Mouse (Mus musculus) heart, embryonic 14.5 days (tissue): Measurements from ENCODE around the gene Ddx19b. TPM values are rescaled to one million over a fixed set of nuclear protein-coding genes. Genes with fewer than 3 reads are reported as not detected.

Experiments
- ATAC-seq: fragments of 200-750 bp; cut with Nextera tagmentation; 2 replicates; pipeline ENCODE4 v1.8.0; 2017; ENCODE audit warnings: low read depth, moderate TSS enrichment; ENCODE audit not compliant: insufficient number of reproducible peaks, insufficient read depth, low FRiP score
- H3K27ac ChIP-seq, 2 experiments: fragments of 200-500 bp in 1 of 2; fragments of 300-500 bp in 1 of 2; sonication (generic) in 1 of 2; replicated peaks in 1 of 2; 2 replicates each; pipeline ENCODE4 v1.5.1; 2012 to 2014; ENCODE audit warnings: low read depth in 2 of 2, low read length in 2 of 2, control low read depth in 1 of 2, mild to moderate bottlenecking in 1 of 2, mixed read lengths in 1 of 2; ENCODE audit not compliant: control insufficient read depth in 1 of 2, insufficient read depth in 1 of 2
- H3K27me3 ChIP-seq: fragments of 300-500 bp; sonication (generic); 2 replicates; pipeline ENCODE4 v1.6.1; 2014; ENCODE audit warnings: mild to moderate bottlenecking, low read length, control low read depth; ENCODE audit not compliant: control insufficient read depth, insufficient read depth
- H3K36me3 ChIP-seq: fragments of 300-500 bp; sonication (generic); 2 replicates; pipeline ENCODE4 v1.6.1; 2014; ENCODE audit warnings: mild to moderate bottlenecking, control low read depth, low read length, mixed read lengths; ENCODE audit not compliant: control insufficient read depth, insufficient read depth
- H3K4me1 ChIP-seq, 2 experiments: fragments of 200-500 bp in 1 of 2; fragments of 300-500 bp in 1 of 2; sonication (generic) in 1 of 2; 2 replicates each; pipeline ENCODE4 v1.6.1; 2012 to 2014; ENCODE audit warnings: low read length in 2 of 2, control low read depth in 1 of 2, mixed read lengths in 1 of 2; ENCODE audit not compliant: control insufficient read depth in 2 of 2, insufficient read depth in 2 of 2
- H3K4me2 ChIP-seq: fragments of 300-500 bp; sonication (generic); 2 replicates; pipeline ENCODE4 v1.6.1; 2014; ENCODE audit warnings: mild to moderate bottlenecking, low read length
- H3K4me3 ChIP-seq, 2 experiments: fragments of 200-500 bp in 1 of 2; fragments of 300-500 bp in 1 of 2; sonication (generic) in 1 of 2; 2 replicates each; pipeline ENCODE4 v1.5.1; 2012 to 2014; ENCODE audit warnings: low read length in 2 of 2, mild to moderate bottlenecking in 2 of 2, control low read depth in 1 of 2, low read depth in 1 of 2, moderate library complexity in 1 of 2; ENCODE audit not compliant: control insufficient read depth in 1 of 2, insufficient read depth in 1 of 2
- H3K9ac ChIP-seq: fragments of 300-500 bp; sonication (generic); 2 replicates; pipeline ENCODE4 v1.6.1; 2014; ENCODE audit warnings: mild to moderate bottlenecking, low read length
- H3K9me3 ChIP-seq: fragments of 300-500 bp; sonication (generic); 2 replicates; pipeline ENCODE4 v1.6.1; 2016; ENCODE audit warnings: low read length, control low read depth; ENCODE audit not compliant: control insufficient read depth
- WGBS: fragments of 180-500 bp; shearing (Covaris S2); extraction: QIAGEN DNeasy Blood & Tissue Kit; methylation state at CpG from one replicate; pipeline ENCODE4 v1.1.7; 2014; 5-methylcytosine and 5-hydroxymethylcytosine counted together
- polyA plus RNA-seq: library from polyadenylated mRNA; unstranded; fragments of >200 nt; fragmentation: Nextera tagmentation; extraction: Ambion mirVana; gene quantifications from 2 replicates; pipeline ENCODE4 v1.2.1, GENCODE M21; 2014

The Ddx19b gene
- polyA plus RNA-seq, 1 experiment from 2014 or later, result 3.6 TPM

DNA sequence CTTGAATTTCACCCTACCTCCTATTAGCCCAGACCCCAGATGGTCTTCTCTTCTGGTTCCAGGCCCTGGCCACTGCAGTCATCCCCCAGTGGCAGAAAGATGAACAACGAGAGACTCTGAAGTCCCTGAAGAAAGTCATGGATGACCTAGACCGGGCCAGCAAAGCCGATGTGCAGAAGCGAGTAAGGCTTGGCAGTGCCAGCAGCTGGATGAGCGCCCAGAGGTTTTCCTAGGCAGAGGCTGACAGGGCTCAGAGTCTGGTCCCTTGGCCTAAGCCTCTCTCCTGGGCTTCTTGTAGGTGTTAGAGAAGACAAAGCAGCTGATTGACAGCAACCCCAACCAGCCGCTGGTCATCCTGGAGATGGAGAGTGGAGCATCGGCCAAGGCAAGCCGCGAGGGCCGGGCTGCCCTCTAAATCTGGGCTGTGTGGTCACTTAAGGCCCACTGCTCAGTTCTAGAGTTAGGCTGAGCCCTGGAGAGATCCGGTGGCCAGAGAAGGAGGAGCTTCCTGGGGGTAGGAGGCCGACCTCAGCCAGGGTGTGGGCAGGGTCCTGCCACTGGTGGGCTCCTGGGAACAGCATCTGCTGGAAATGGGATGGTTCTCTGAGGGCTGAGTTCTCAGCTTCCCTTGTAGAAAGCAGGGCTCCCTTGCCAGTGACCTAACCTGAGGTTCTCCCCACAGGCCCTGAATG lies 22.4 kb upstream of the Ddx19b start:
- H3K4me2 ChIP-seq, result no peak overlapping the region
- H3K4me3 ChIP-seq, result no peak overlapping the region
- 94% methylated on average over 12 of the region's 12 CpGs for WGBS
- H3K9ac ChIP-seq, result no peak overlapping the region
- peaks cover 4 to 13% of the 10 kb centered on the region in 2 experiments; a peak in 3 of 4 replicates for H3K4me1 ChIP-seq
- no peak for ATAC-seq
- peaks cover 70% of the 10 kb centered on the region for H3K36me3 ChIP-seq
- H3K27me3 ChIP-seq, result no peaks in the 10 kb centered on the region
- H3K27ac ChIP-seq, result no peak overlapping the region
- H3K9me3 ChIP-seq, result no peaks in the 10 kb centered on the region

DNA sequence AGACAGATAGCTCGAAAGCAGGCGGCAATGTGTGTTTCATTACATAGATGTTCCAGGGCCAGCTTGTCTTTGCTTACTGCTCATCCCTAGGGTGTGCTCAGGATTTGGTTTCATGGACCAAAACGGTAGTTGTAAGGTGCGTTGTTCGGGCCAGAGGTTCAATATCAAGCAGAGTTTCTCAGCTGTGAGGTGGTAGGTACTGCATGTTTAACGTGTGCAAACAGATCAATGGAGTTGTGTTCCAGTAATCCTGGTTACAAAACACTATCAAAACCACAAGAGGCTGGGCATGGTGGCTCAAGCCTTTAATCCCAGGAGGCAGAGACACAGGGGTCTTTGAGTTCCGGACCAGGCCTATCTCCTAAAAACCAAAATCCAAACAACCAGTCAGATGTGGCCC lies 17.6 kb upstream of the Ddx19b start:
- Histone ChIP-seq H3K9me3 (no peaks in the 10 kb centered on the region), H3K27me3 (no peaks in the 10 kb centered on the region), H3K4me1 (no peaks in the 10 kb centered on the region), H3K4me3 (no peak overlapping the region), H3K4me2 (no peak overlapping the region), H3K36me3 (peaks cover 100% of the 10 kb centered on the region), H3K27ac (no peak overlapping the region), H3K9ac (no peak overlapping the region)
- 96% methylated on average over 7 of the region's 7 CpGs for WGBS
- ATAC-seq, result no peak

DNA sequence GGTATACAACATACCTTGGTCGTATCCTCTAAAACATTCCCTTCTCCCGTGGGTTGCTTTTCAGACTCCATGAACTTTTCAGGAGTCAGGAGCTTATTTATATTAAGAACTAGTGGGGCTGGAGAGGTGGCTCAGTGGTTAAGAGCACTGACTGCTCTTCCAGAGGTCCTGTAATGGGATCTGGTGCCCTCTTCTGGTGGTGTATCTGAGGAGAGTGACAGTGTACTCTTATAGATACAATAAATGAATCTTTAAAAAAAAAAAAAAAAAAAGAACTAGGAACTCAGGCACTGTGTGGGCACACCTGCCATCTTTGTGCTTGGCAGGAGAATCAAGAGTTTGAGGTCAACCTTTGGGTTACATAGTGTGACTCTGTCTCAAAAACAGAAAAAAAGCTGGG lies 17.1 kb upstream of the Ddx19b start:
- Histone ChIP-seq H3K9ac (no peak overlapping the region), H3K36me3 (peaks cover 100% of the 10 kb centered on the region), H3K4me1 (no peaks in the 10 kb centered on the region), H3K27ac (no peak overlapping the region), H3K9me3 (no peaks in the 10 kb centered on the region), H3K27me3 (no peaks in the 10 kb centered on the region), H3K4me3 (no peak overlapping the region), H3K4me2 (no peak overlapping the region)
- ATAC-seq, result no peak
- 93% methylated on average over 2 of the region's 2 CpGs for WGBS

DNA sequence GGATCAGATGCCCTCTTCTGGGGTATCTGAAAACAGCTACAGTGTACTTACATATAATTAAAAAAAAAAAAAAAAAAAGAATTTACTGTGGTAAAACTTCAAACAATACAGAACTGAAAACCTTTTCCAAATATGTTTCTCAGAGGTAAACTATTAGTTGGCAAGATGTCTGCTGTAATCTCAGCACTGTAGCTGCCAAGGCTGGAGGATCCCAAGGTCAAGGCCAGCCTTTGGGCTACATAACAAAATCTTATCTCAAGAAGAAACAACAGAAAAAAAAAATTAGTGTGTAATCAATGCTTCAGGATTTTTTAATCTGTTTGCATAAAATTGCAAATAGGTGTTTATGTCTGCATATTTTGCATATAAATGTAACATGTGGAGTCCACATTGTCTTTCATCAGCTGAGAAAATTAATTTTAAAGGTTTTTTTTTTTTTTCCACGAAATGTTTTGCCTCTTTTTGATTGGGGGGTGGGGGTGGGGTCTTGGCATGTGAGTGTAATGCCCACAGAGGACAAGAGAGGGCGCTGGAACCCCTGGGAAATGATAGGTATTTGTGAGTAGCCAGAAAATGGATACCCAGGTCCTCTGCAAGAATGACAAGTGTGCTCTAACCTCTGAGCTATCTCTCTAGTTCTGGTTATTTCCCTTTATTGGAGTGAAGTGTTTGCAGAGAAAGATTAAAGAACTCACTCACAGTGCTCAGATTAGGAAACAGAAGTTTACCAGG lies 12.6 kb upstream of the Ddx19b start:
- no peak overlapping the region for H3K4me2 ChIP-seq
- no peaks in the 10 kb centered on the region for H3K27me3 ChIP-seq
- H3K4me3 ChIP-seq, result no peak overlapping the region
- no peak overlapping the region for H3K9ac ChIP-seq
- 53% methylated on average over 2 of the region's 2 CpGs for WGBS
- H3K36me3 ChIP-seq, result peaks cover 100% of the 10 kb centered on the region
- ATAC-seq, result no peak
- no peaks in the 10 kb centered on the region for H3K9me3 ChIP-seq
- H3K27ac ChIP-seq, result no peak overlapping the region
- no peaks in the 10 kb centered on the region for H3K4me1 ChIP-seq

DNA sequence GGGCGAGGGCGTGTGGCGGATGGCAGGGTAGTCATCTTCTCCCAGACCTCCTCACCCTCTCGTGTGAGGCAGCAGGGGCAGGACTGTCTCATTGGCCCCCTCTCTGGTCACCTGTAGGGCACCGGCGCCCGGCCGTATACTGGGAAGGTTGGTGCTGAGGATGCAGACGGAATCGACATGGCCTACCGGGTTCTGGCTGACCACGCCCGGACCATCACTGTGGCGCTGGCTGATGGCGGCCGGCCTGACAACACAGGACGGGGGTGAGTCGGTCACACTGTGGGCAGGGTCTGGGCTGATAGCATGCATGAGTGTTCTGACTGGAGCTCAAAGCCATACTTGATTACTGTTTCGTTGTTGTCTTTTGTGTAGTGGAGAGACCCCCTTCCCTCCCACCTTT lies 11.0 kb upstream of the Ddx19b start:
- WGBS, result 94% methylated on average over 19 of the region's 19 CpGs
- Histone ChIP-seq H3K27me3 (no peaks in the 10 kb centered on the region), H3K4me1 (no peaks in the 10 kb centered on the region), H3K36me3 (peaks cover 99% of the 10 kb centered on the region), H3K9ac (no peak overlapping the region), H3K9me3 (no peaks in the 10 kb centered on the region), H3K4me3 (no peak overlapping the region), H3K27ac (no peak overlapping the region), H3K4me2 (no peak overlapping the region)
- no peak for ATAC-seq

DNA sequence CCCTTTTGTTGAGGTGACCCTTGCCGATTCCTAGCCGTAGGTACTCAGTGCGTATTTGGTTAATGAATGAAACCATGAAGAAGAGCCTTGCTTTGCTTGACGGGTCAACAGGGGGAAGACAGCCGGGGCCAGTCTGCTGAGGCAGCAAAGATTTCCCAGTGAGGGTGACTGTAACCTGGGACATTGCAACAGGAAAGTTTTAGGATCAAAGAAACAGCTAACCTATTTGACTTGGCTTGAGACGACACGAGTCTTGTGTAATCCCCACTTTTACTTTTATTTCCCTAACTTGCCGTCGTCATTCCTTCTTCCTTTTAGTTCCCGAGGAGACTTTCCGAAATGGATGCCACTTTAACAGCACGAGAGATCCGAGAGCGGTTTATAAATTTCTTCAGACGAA lies 5.0 kb upstream of the Ddx19b start:
- Histone ChIP-seq H3K36me3 (peaks cover 54% of the 10 kb centered on the region), H3K9ac (no peak overlapping the region), H3K27me3 (no peaks in the 10 kb centered on the region), H3K9me3 (no peaks in the 10 kb centered on the region), H3K4me3 (no peak overlapping the region), H3K4me2 (no peak overlapping the region), H3K27ac (no peak overlapping the region), H3K4me1 (peaks cover 3 to 11% of the 10 kb centered on the region in 2 experiments)
- 93% methylated on average over 15 of the region's 15 CpGs for WGBS
- ATAC-seq, result no peak

DNA sequence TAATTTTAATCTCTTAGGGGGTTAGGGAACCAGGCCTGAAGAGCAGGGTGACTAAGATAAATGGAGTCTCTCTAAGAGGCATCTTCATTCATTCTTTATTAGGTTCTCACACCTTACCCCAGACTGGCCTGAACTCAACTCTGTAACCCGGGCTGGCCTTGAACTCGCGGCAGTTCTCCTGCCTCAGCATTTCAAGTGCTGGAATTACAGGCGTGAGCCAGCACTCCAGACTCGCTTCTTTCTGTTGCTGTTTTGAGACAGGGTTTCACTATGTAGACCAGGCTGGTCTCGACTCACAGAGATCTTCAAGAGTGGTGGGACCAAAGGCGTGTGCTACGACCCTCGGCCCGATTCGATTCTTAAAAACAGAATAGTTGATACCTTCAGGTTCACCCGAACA lies 2.7 kb upstream of the Ddx19b start:
- no peak for ATAC-seq

More for the DNA sequence above, 2.7 kb upstream of the Ddx19b start:
- 19% methylated on average over 12 of the region's 12 CpGs for WGBS
- peak overlapping the region; percentile 77 for H3K4me2 ChIP-seq
- H3K4me1 ChIP-seq, result peaks cover 3 to 11% of the 10 kb centered on the region in 2 experiments
- peak overlapping the region; percentile 76 to 89 for H3K27ac ChIP-seq
- H3K36me3 ChIP-seq, result peaks cover 31% of the 10 kb centered on the region
- no peaks in the 10 kb centered on the region for H3K27me3 ChIP-seq
- peak overlapping the region; percentile 80 for H3K9ac ChIP-seq
- H3K9me3 ChIP-seq, result no peaks in the 10 kb centered on the region
- peak overlapping the region; percentile 73 to 98 for H3K4me3 ChIP-seq
